Mouse (Mus musculus) limb, embryonic 11.5 days (tissue): ENCODE data around the gene Iqcf3. TPM values are rescaled to one million over a fixed set of nuclear protein-coding genes. Genes with fewer than 3 reads are reported as not detected.

Experiments
- polyA plus RNA-seq: library from polyadenylated mRNA; unstranded; fragments of >200 nt; fragmentation: Nextera tagmentation; extraction: Ambion mirVana; gene quantifications from 2 replicates; pipeline ENCODE4 v1.2.1, GENCODE M21; 2014

Iqcf3 gene
- polyA plus RNA-seq, 1 experiment from 2014 or later, result not detected

Other genes starting within 250 kb of the Iqcf3 start
- 63.4 and 67.4 TPM in 2 replicates for gene Dusp7, start 193.0 kb downstream of the Iqcf3 start, polyA plus RNA-seq
- gene Rpl29, start 132.2 kb downstream of the Iqcf3 start, polyA plus RNA-seq, result 1,049 and 1,075 TPM in 2 replicates
- 41.9 and 42.6 TPM in 2 replicates for gene Acy1, start 123.3 kb downstream of the Iqcf3 start, polyA plus RNA-seq
- gene Abhd14b, start 114.2 kb downstream of the Iqcf3 start, polyA plus RNA-seq, result 7.9 and 9.3 TPM in 2 replicates
- 39.6 and 43.2 TPM in 2 replicates for gene Abhd14a, start 114.0 kb downstream of the Iqcf3 start, polyA plus RNA-seq
- gene Pcbp4, start 108.3 kb downstream of the Iqcf3 start, polyA plus RNA-seq, result 162 and 172 TPM in 2 replicates
- 0.24 and 0.58 TPM in 2 replicates for gene Gpr62, start 95.7 kb downstream of the Iqcf3 start, polyA plus RNA-seq
- gene Rrp9, start 85.7 kb downstream of the Iqcf3 start, polyA plus RNA-seq, result 55.4 and 55.7 TPM in 2 replicates
- gene Parp3, start 84.7 kb downstream of the Iqcf3 start, polyA plus RNA-seq, result 1.5 and 2.0 TPM in 2 replicates
- gene Iqcf1, start 61.7 kb downstream of the Iqcf3 start, polyA plus RNA-seq, result not detected in 2 replicates
- not detected in 2 replicates for gene Iqcf5, start 47.1 kb downstream of the Iqcf3 start, polyA plus RNA-seq
- gene Iqcf4, start 9.4 kb upstream of the Iqcf3 start, polyA plus RNA-seq, result not detected in 2 replicates
- gene Iqcf6, start 65.0 kb upstream of the Iqcf3 start, polyA plus RNA-seq, result not detected in 2 replicates
- gene Grm2, start 94.5 kb upstream of the Iqcf3 start, polyA plus RNA-seq, result 0.09 and 0.11 TPM in 2 replicates
- 34.9 and 37.9 TPM in 2 replicates for gene Tex264, start 124.3 kb upstream of the Iqcf3 start, polyA plus RNA-seq
- gene Rad54l2, start 227.6 kb upstream of the Iqcf3 start, polyA plus RNA-seq, result 7.5 and 7.7 TPM in 2 replicates